Mouse (Mus musculus) adrenal gland, adult 10 weeks (tissue): Measurements from ENCODE around the gene 4930519P11Rik. TPM values are rescaled to one million over a fixed set of nuclear protein-coding genes. Genes with fewer than 3 reads are reported as not detected.

Experiments used
- polyA plus RNA-seq: library from polyadenylated mRNA; stranded (reverse); fragments of 350-450 nt; fragmentation: Illumina TruSeq; extraction: RNeasy Lipid Tissue Mini Kit (QIAGEN cat#74804); gene quantifications from one replicate; pipeline ENCODE4 v1.2.3, GENCODE M21; 2014; ENCODE audit warnings: low read depth, low replicate concordance

4930519P11Rik gene
- polyA plus RNA-seq: not detected

GRCm38 (mm10) chr2:154613118-154614115 lies at the start of gene 4930519P11Rik, which contains the start of gene Zfp341:
4930519P11Rik (minus strand) TSS chr2:154613437.
Zfp341 (plus strand) TSS chr2:154613297.

GRCm38 (mm10) chr2:154651363-154651762 lies 38.1 kb upstream of the 4930519P11Rik start, which contains the start of gene Chmp4b:
Chmp4b (plus strand) TSS chr2:154651705.

GRCm38 (mm10) chr2:154603638-154604153 lies 9.5 kb downstream of the 4930519P11Rik start, which contains the start of gene Pxmp4:
Pxmp4 (minus strand) TSS chr2:154603708.

GRCm38 (mm10) chr2:154569836-154570286 lies 43.4 kb downstream of the 4930519P11Rik start, which contains the start of gene E2f1:
E2f1 (minus strand) TSS chr2:154569892.

Other genes with a start within 250 kb of the 4930519P11Rik start
- gene Cdk5rap1, start 240.4 kb downstream of the 4930519P11Rik start, polyA plus RNA-seq: 8.8 TPM
- 0.29 TPM for gene Snta1, start 205.3 kb downstream of the 4930519P11Rik start, polyA plus RNA-seq
- gene Cbfa2t2, start 177.0 kb downstream of the 4930519P11Rik start, polyA plus RNA-seq: 27.1 TPM
- gene 1700003F12Rik, start 66.4 kb downstream of the 4930519P11Rik start, polyA plus RNA-seq: not detected
- not detected for gene Actl10, start 61.7 kb downstream of the 4930519P11Rik start, polyA plus RNA-seq
- gene Necab3, start 54.5 kb downstream of the 4930519P11Rik start, polyA plus RNA-seq: not detected
- gene E2f1, start 43.5 kb downstream of the 4930519P11Rik start, polyA plus RNA-seq: 0.87 TPM
- gene Pxmp4, start 9.7 kb downstream of the 4930519P11Rik start, polyA plus RNA-seq: 12.5 TPM
- gene Zfp341, start 140 bp downstream of the 4930519P11Rik start, polyA plus RNA-seq: not detected
- gene Chmp4b, start 38.3 kb upstream of the 4930519P11Rik start, polyA plus RNA-seq: 131 TPM
- gene Gm14214, start 156.6 kb upstream of the 4930519P11Rik start, polyA plus RNA-seq: not detected
- 140 TPM for gene Raly, start 177.7 kb upstream of the 4930519P11Rik start, polyA plus RNA-seq
- gene a, start 178.0 kb upstream of the 4930519P11Rik start, polyA plus RNA-seq: not detected